Mouse (Mus musculus) small intestine, adult 2 months (tissue): ENCODE results near the gene Scml4.

Experiments used
- CTCF ChIP-seq: fragments of 200-500 bp; IDR thresholded peaks from 2 replicates; pipeline ENCODE4 v1.5.1; 2012; ENCODE audit warnings: low read depth, mild to moderate bottlenecking, control low read depth, inconsistent platforms, low read length, moderate library complexity, mixed read lengths; ENCODE audit not compliant: insufficient replicate concordance, insufficient read length; ENCODE audit errors: extremely low read depth
- POLR2A ChIP-seq: fragments of 200-500 bp; IDR thresholded peaks from 2 replicates; pipeline ENCODE4 v1.6.1; 2012; ENCODE audit warnings: low read depth, mild to moderate bottlenecking, control low read depth, inconsistent platforms, low read length, moderate library complexity

DNA sequence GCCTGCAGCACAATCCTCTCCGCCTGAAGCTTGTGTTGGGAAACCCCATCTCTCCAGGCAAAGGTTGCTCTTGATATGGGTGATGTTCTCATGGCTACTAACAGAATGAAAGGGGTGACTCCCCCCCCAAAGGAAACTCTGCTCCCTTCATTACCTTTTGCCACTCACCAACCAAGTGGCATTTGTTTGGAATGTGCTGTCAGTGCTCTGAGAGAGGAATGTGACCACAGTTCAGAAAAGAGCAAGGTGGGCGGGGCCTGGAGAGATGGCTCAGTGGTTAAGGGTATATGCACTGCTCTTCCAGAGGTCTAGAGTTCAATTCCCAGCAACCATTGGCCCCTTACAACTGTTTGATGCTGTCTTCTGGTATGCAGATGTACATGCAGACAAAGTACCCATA lies 3.1 kb upstream of the Scml4 start:
- no peak for TF ChIP-seq CTCF
- no peak for TF ChIP-seq POLR2A
